Mouse (Mus musculus): ENCODE measurements at regions not wholly inside any gene's neighbourhood (a gene's known extent, or its start where the extent isn't known, plus 50 kb on each side); places are given as distances from the start of the nearest gene placed in this dataset.

GRCm38 (mm10) chr12:29187619-29188018 lies 340.6 kb upstream of the Myt1l start:
- TF ChIP-seq MYOG (IDR thresholded peaks at IDR 0.05; ENCODE audit: control insufficient read depth in 1 of 3, insufficient read depth in 1 of 3, insufficient read length in 2 of 3, low read depth in 2 of 3) (no peak), POLR2A (IDR thresholded peaks at IDR 0.05; ENCODE audit: insufficient read length, low read depth) (no peak), TCF12 (IDR thresholded peaks at IDR 0.05; ENCODE audit: insufficient read depth, poor library complexity, severe bottlenecking) (no peak)
